Mouse (Mus musculus) hematopoietic stem cell, adult 5-6 weeks (primary cell): ENCODE results near the gene Taar2. TPM values are rescaled to one million over a fixed set of nuclear protein-coding genes. Genes with fewer than 3 reads are reported as not detected.

Source experiments
- ATAC-seq, 2 experiments: fragments of 125-278 bp in 1 of 2; replicated peaks in 1 of 2; 2 replicates each; pipeline ENCODE4 v1.8.0; 2016 to 2017; ENCODE audit warnings: inconsistent platforms in 2 of 2, mild to moderate bottlenecking in 2 of 2, moderate number of reproducible peaks in 2 of 2, low read depth in 1 of 2, moderate TSS enrichment in 1 of 2; ENCODE audit not compliant: low FRiP score in 2 of 2, poor library complexity in 2 of 2, severe bottlenecking in 2 of 2, insufficient read depth in 1 of 2, low TSS enrichment in 1 of 2
- total RNA-seq: library from RNA; stranded (forward); fragments of 172-1452, 232-1000 nt; gene quantifications from 2 replicates; pipeline ENCODE4 v1.2.3, GENCODE M21; 2017

Taar2 gene
- total RNA-seq, 1 experiment from 2014 or later: not detected

DNA sequence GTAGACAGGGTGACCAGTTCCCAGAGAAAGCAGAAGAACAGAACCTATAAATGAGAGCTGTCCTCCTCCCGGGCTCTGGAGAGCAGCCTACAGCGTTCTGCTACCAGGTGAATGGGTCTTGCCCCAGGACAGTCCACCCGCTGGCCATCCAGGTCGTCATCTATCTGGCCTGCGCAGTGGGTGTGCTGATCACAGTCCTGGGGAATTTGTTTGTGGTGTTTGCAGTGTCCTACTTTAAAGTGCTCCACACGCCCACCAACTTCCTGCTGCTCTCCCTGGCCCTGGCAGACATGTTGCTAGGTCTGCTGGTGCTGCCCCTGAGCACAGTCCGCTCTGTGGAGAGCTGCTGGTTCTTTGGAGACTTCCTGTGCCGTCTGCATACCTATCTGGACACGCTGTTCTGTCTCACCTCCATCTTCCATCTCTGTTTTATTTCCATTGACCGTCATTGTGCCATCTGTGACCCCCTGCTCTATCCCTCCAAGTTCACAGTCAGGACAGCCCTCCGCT, 32.3 kb downstream of the Taar2 start, which contains the start of gene Taar5:
TSS of gene Taar5 (plus strand) at position 51 of the 510 bp plus-strand sequence.
- ATAC-seq: no peak

DNA sequence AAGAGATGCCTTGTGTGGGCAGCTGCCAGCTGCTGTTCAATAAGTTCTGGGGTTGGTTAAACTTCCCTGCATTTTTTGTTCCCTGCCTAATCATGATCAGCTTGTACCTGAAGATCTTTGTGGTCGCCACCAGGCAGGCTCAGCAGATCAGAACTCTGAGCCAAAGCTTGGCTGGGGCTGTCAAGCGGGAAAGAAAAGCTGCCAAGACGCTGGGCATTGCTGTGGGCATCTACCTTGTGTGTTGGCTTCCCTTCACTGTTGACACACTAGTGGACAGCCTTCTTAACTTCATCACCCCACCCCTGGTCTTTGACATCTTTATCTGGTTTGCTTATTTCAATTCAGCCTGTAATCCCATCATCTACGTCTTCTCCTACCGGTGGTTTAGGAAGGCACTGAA, 32.9 kb downstream of the Taar2 start:
- no peak for ATAC-seq

DNA sequence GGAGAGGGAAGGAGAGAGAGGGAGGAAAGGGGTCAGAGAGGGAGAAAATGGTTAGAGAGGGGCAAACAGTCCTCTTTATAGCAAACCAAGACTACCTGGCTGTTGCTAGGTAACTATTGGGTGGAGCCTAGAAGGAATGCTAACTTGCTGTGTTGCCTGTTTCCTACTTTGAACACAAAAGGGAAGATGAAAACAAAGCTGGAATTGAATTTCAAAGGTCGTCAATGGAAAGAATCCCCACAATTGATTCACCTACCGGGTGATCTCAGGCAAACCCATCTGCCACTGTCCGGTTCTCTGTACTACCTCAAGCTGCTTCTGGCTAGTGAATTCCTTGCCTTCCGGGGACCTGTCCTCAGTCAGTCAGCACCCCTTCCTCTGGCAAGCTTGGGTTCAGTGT, 39.6 kb downstream of the Taar2 start:
- no peak for ATAC-seq

DNA sequence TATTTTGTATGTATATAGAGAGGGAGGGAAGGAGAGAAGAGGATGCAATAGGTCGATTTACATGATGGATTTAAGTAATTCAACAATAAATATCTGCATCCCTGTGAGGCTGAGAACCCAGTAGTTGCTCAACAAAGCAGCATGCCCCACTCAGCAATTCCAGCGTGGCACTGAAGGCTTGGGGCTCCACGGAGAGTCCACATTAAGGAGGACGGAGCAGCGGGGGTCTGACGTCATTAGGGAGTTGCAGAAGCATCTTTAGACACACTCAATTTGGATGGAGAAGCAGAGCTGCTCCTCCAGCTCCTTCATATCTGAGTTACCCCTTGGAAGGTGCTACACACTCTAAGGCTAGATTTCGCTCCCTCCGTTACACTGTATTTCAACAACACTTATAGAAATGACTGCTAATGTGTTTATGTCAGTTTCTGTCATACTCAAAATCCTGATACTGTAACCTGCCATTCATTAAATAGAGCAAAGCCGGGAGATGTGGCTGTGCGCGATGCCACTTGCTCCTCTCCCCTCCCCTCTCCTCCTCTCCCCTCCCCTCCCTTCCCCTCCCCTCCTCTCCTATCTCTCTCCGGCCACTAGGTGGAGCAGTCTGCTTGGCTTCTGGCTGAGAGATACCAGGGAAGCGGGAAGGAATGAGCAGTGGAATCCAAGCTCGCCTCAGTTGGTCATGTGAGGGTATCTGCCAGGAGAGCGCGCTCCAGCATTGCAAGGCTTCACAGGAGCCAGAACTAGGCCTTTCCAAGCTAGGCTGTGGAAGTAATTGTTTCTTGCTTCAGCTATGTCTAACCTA, 40.7 kb downstream of the Taar2 start:
- ATAC-seq: peak; percentile 78 to 86

DNA sequence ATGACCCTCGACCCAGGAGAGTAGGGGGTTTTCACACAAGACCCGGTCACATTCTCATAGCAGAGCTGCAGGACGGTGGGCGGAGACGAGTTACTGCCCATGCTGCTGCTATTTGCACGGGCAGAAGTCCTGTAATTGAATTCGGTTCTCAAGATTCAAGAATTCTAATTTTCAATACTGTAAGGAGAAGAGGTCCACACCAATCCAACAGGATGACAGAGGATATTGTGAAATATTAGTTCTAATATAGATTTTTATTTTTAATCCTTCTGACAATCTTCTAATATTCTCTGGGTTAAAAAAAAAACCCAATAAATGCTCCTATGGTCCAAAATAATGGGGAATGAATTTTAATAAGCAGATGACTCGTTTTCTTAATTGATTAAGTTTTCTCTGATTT, 47.2 kb downstream of the Taar2 start, which contains the start of gene Taar6:
TSS of gene Taar6 (minus strand) at position 101 of the 400 bp plus-strand sequence.
- ATAC-seq: no peak

DNA sequence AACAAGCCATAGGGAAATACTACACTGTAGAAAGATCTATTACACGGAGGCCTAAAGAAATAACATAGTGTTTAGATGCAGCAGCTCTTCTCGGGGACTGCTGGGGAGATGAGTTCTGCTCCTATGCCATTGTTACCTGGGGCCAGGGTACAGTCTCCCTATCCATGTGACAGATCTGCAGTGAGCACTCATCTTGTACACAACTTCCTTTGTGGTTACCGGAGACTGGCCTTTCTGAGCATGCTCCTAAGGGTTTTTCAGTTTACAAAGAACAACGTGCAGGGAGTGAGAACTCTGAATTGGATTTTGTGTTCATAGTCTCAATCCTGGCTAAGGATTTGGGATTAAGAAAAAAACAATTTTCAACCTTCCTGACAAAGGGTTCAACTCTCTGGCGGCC, 48.0 kb downstream of the Taar2 start:
- ATAC-seq: peak; percentile 62 to 81; a peak in 3 of 4 replicates

Other genes with a start within 250 kb of the Taar2 start
- gene Rps12, start 151.3 kb upstream of the Taar2 start, total RNA-seq: 1,082 and 2,100 TPM in 2 replicates
- gene Slc18b1, start 141.6 kb upstream of the Taar2 start, total RNA-seq: 1.2 and 2.4 TPM in 2 replicates
- gene Vnn3, start 87.1 kb upstream of the Taar2 start, total RNA-seq: 1.0 TPM in 1 of 2 replicates, not detected in the other
- gene Vnn1, start 43.9 kb upstream of the Taar2 start, total RNA-seq: 2.7 and 2.9 TPM in 2 replicates
- not detected in 2 replicates for gene Taar1, start 18.2 kb upstream of the Taar2 start, total RNA-seq
- not detected in 2 replicates for gene Taar3, start 11.0 kb downstream of the Taar2 start, total RNA-seq
- gene Taar4, start 21.9 kb downstream of the Taar2 start, total RNA-seq: not detected in 2 replicates
- gene Taar5, start 32.1 kb downstream of the Taar2 start, total RNA-seq: not detected in 2 replicates
- gene Taar6, start 47.1 kb downstream of the Taar2 start, total RNA-seq: not detected in 2 replicates
- not detected in 2 replicates for gene Taar7a, start 54.9 kb downstream of the Taar2 start, total RNA-seq
- gene Taar7b, start 61.4 kb downstream of the Taar2 start, total RNA-seq: not detected in 2 replicates
- not detected in 2 replicates for gene Taar7d, start 88.7 kb downstream of the Taar2 start, total RNA-seq
- gene Taar7e, start 99.0 kb downstream of the Taar2 start, total RNA-seq: not detected in 2 replicates
- not detected in 2 replicates for gene Taar7f, start 110.9 kb downstream of the Taar2 start, total RNA-seq
- gene Taar8a, start 137.9 kb downstream of the Taar2 start, total RNA-seq: not detected in 2 replicates
- gene Taar8b, start 153.7 kb downstream of the Taar2 start, total RNA-seq: not detected in 2 replicates
- not detected in 2 replicates for gene Taar8c, start 163.3 kb downstream of the Taar2 start, total RNA-seq
- gene Taar9, start 171.0 kb downstream of the Taar2 start, total RNA-seq: not detected in 2 replicates
- gene Stx7, start 210.7 kb downstream of the Taar2 start, total RNA-seq: 38.7 and 44.2 TPM in 2 replicates